Mouse (Mus musculus): ENCODE data around the gene Pkhd1.

Gene Pkhd1

GRCm38 (mm10) chr1:20617849-20618530 lies at the start of gene Pkhd1:
TSS of gene Pkhd1 (minus strand) at chr1:20618064.
- no peak for DNase-seq (ENCODE audit: low spot score)

DNA sequence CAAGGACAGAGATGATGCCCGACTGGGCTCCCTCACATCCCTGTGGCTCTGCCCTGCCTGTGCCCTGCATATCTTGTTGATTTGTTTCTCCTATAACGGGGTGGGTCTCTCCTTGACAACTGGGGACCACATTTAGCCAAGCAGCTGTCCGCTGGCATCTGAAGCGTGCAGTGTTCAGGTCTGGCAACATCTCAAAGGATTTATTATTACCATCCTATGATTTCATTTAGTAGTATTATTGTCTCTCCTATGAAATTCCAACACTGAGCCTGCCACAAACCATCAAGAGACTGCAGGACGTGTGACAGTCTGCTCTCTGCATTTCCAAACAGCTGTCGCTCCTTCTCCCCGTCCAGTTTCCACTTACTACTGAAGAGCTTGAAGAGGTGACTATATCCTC lies 49.7 kb upstream of the Pkhd1 start:
- no peak for DNase-seq (ENCODE audit: low spot score)

DNA sequence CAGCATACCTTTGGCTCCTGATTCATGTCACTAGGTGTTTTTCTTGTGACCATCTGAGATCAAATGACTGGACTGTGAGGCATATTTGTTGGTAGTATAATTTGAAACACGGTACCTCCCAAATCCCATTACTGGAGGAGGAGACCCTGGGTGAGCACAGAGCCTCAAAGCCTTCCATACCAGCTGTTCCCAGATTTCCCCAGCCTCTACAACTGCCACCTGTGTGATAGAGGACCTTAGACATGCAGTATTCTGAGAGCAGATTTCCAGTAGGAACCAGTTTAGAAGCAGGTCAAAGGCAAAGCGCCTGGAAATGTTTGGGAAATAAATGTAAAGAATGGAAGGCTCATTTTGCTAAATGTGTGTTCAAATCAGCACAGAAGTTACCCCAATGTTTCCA lies 48.4 kb upstream of the Pkhd1 start:
- no peak for DNase-seq (ENCODE audit: low spot score)

DNA sequence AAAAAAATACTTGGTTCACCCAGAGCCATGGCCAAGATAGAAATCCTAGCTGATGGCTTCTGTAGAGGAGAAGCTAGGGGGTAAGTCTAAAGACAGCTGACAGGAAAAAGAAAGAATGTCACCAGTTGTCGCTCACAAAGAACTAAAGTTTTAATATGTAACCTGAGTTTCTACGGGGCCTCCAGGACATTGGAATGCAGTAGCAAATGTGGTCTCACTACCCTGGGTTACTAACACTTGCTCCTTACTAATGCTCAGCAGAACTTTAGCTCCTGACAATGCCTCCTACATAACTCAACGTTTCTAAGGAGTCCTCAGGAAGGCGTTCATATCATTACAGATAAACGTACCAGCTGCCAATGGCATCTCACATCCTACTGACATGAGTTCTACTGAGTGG lies 37.2 kb upstream of the Pkhd1 start:
- no peak for DNase-seq (ENCODE audit: low spot score)

DNA sequence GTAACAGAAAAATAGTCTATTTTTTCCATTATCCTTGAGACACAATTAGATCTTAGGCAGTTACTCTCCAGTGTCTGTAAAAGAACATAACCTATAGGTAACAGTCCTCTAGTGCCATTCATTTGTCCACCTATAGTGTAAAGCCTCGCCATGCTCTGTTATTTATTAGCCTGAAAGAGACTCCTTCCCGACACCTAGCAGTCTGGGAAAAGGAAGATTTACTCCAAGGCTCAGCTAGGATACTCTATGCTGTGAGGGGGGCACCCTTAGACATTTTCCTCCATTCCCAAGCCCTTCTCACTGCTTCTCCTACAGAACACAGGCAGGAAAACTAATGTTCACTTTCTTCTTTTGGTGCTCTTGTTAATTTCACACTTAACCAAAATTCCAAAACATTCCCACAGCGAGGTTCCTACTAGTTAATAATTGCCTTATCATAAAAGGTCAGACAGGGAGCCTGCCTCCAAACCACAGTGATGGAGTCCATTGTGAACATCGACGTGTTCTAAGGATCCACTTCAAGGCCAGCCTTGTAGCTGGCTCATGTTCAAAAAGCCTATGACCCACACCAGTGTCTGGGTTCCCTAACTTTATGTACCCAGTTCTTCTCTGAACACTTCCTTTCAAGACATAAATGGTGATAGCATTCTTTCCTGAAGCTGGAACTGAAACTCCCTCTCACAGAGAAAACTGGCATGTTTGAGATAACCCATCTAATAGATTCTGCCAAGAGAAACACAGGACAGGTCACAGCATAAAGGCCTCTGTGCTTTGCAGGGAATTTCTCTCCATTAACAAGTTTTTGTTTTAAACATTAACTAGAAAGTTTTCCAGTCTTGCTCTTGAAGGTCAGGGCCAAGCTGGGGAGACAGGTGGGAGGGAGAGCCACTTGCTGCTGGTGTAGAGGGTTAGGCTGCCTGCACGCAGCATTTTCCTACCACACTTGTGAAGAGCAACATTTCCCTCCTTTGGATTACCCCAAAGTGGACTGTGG lies 35.9 kb upstream of the Pkhd1 start:
- no peak for DNase-seq (ENCODE audit: low spot score)

DNA sequence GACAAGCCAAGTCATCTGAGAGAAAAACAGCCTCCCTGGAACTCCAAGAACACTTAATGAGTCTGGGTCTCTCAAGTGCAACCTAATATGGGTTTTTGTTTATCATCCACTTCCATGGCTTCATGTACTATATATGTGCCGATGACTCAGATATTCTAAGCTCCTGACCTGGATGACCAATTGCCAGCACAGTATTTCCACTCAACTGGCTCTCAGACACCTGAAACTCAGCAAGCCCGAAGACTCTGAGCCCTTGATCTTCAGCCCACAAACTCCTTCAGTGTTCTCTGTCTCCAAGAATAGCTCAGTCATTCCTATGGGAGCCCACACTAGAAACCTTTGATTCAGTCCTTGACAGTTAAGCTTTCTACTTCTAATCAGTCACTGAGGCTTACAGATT lies 17.0 kb upstream of the Pkhd1 start:
- no peak for DNase-seq (ENCODE audit: low spot score)

DNA sequence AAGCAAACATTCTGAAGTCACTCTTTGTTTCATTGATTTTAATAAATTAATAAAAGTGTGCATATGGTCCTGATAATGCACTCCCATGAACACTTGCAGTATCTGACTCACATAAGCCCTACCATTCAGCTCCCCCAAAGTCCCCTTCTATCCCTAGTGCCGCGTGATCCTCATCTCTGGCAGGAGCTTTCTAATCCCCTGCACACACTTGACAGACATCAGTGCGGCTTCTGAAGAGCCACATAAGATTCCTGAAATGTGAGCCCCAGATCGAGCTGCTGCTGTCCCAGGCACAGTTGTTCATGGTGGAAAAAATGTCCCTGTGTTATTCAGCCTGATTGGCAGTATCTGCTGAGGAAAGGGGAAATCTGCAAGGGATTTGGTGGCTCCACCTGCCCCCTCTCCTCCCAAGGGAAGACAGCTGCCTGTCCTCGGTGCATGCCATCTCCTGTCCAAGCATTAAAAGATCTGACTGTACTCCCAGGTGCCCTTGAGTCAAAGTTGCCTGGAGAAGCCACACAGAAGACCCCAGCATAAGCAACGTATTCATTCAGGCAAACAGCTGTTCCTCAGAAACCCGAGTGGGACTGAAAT lies 15.5 kb upstream of the Pkhd1 start:
- no peak for DNase-seq (ENCODE audit: low spot score)

DNA sequence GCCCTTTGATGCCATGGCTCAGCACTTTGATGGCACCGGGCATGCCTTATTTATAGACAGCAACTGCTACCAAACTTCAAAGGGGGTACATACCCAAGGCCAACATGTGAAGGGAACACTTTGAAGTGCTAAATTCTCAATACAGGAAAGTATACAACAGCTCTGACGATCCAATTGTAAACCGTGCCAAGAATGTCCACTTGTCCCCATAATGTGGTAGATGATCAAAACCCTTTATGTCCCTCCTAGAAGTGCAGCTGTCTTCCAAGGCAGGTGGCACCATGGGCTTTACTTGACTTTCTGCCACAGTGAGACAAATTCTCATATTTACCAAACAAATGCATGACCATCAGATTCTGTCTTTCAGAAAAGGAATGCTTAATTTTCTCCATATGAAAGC lies 6.7 kb upstream of the Pkhd1 start:
- no peak for DNase-seq (ENCODE audit: low spot score)

GRCm38 (mm10) chr1:20623375-20623774 lies 5.5 kb upstream of the Pkhd1 start:
- no peak for DNase-seq (ENCODE audit: low spot score)

- no peak for DNase-seq (ENCODE audit: low spot score)
These were observed 2.7 kb upstream of the Pkhd1 start for GRCm38 (mm10) chr1:20620611-20621010.

DNA sequence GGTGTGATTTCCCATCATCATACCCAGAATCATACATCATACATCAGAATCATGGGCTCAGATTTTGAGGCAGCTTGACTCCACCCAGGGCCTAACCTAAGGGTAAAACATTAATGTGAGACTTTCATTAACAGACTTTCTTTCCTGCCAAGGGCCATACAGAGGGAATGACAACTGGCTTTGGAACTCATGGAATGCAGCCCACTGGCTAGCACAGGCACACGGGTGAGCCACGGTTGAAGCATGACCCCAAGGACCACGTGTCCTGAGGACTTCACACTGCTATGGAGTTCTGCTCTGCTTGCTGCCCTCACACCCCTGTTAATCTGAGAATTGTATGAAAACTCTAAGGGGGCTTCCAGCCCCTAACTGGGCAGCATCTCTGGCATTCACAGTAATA lies 1.5 kb upstream of the Pkhd1 start:
- no peak for DNase-seq (ENCODE audit: low spot score)

DNA sequence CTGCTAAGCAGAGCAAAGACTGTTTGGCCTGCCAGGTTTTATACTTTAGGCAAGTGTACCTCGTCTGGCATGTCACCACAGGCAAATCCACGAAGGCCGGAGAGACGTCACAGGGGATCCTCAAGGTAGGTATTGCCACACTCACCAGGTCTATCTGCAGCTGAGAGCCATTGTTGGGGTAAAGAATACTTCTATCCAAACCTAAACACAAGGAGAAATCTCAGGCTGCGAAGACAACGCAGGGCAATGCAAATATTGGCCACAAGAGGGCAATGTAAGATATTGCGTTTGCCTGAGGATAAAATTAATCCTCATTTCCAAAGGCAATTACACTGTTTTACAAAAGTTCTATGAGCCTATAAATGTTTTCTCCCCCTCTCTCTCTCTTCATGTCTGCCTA lies 5.2 kb downstream of the Pkhd1 start:
- no peak for DNase-seq (ENCODE audit: low spot score)

GRCm38 (mm10) chr1:20605489-20605888 lies 12.4 kb downstream of the Pkhd1 start:
- DNase-seq (ENCODE audit: low spot score): no peak

- no peak for DNase-seq (ENCODE audit: low spot score)
These were observed 27.4 kb downstream of the Pkhd1 start for GRCm38 (mm10) chr1:20590488-20590887.

DNA sequence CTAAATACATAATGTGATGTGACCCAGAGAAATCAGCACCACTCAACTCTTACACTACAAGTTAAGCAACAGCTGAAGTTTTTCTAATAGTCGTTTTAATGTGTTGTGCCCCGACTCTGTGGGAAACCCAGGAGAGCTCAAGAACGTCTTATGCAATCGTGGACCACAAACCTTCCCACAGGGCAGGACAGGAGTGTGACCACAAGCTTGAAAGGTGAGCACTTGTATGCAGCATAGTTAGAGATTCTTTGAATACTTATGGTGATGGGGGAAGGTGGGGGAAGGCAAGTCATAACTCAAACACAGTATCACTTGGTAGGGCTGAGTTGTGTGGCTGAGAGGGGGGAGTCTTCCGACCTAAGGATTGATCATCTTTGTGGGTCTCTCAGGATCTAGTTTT lies 46.4 kb downstream of the Pkhd1 start:
- no peak for DNase-seq (ENCODE audit: low spot score)

GRCm38 (mm10) chr1:20569430-20569829 lies 48.4 kb downstream of the Pkhd1 start:
- DNase-seq (ENCODE audit: low spot score): no peak

- no peak for DNase-seq (ENCODE audit: low spot score)
These were observed 59.4 kb downstream of the Pkhd1 start for GRCm38 (mm10) chr1:20558443-20558842.

DNA sequence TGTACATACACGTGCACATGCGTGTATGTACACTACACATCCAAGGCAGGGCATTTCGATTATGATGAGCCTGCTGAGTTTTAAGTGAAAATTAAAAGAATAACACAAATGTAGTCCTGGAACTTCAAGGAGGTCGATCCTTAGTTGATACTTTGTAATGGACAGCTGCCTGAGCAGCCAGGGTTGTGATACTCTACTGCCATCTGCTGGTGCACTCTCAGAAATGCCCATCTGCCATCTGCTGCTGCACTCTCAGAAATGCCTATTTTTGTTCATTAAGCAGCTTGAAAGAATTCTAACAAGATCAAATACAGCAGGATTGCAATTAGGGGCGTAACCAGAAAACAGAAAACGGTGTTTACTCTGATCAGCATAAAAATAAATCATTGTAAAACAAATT lies 63.5 kb downstream of the Pkhd1 start:
- DNase-seq (ENCODE audit: low spot score): no peak

DNA sequence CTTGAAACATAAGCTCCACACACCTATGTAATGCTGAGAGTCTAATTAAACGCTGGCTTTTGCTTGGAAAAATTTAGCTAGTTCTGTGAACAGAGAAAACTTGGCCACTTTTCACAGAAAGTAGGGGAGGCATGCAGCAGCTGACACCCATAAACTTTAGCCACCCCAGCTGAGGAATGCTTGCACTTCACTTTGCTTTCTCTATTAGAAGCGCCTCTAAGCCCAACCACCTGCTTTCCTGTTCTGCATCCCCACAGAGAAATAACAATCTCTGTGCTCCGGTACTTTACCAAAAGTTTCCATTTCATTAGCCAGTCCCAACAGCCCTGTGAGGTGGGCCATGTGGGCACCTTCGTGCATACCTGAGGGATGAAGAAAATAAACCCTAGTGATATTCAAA lies 66.5 kb downstream of the Pkhd1 start:
- no peak for DNase-seq (ENCODE audit: low spot score)

- DNase-seq (ENCODE audit: low spot score): no peak
These were observed 73.3 kb downstream of the Pkhd1 start for GRCm38 (mm10) chr1:20544526-20544925.

DNA sequence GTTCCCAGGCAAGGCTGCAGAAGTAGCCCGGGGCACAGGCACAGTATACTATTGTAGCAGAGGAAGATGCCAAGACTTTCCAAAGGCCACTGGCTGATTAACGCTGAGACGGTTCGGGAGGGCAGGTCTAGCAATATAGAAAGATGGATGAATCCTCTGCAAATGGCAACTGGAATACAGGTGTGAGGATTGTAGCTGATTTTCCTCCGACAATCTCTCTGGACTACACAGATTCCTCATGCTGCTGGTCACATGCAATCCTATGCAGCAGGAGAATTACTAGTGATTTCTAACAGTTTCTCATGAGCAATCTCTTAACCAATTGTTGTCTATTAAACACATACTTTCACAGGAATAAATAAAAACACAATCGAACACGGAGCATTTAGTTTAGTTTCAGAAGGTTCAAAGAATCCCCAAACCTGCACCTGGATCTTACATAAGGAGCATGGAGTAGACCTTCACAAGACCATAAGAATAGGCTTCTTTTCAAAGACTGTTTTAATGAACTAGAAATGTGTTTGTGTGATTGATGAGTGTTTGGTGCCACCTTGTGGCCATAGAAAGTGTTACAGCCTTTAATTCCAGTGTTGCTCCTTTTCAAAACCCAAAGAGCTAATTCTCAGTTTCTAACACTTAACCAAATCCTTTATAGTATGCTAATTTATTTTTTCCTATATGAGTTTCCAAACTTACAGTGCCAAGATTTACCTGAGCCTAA lies 104.3 kb downstream of the Pkhd1 start:
- no peak for DNase-seq (ENCODE audit: low spot score)

DNA sequence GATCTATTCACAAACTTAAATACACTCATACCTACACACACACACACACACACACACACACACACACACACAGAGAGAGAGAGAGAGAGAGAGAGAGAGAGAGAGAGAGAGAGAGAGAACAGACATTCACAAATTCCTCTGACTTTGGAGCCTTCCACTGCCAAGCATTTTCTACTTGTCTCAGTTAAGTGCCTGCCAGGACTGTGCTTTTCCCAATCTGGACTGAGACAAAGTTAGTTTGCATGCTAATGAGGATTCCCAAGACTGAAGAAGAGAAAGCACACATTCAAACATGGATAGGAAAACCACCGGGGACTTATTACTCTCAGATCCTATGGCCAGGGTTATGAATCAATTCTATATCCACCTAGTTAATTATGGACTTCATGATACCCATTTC lies 118.9 kb downstream of the Pkhd1 start:
- DNase-seq (ENCODE audit: low spot score): no peak
